Mouse (Mus musculus) hindbrain, embryonic 14.5 days (tissue): ENCODE measurements around the gene Zscan21. TPM values are rescaled to one million over a fixed set of nuclear protein-coding genes. Genes with fewer than 3 reads are reported as not detected.

ENCODE experiments used
- ATAC-seq: fragments of 200-750 bp; cut with Nextera tagmentation; 2 replicates; pipeline ENCODE4 v1.8.0; 2017; ENCODE audit warnings: moderate number of reproducible peaks, mild to moderate bottlenecking, moderate TSS enrichment, moderate library complexity; ENCODE audit not compliant: low FRiP score
- DNase-seq: peaks from one replicate; pipeline ENCODE4 v3.0.0-alpha.2; 2015; ENCODE audit warnings: low spot score
- H3K27ac ChIP-seq: fragments of 300-500 bp; sonication (generic); 2 replicates; pipeline ENCODE4 v1.5.1; 2014; ENCODE audit warnings: mild to moderate bottlenecking, moderate library complexity
- H3K27me3 ChIP-seq: fragments of 300-500 bp; sonication (generic); 2 replicates; pipeline ENCODE4 v1.6.1; 2014; ENCODE audit warnings: mild to moderate bottlenecking, low read length, mixed read lengths; ENCODE audit not compliant: control insufficient read depth, insufficient read depth
- H3K36me3 ChIP-seq: fragments of 300-500 bp; sonication (generic); replicated peaks from 2 replicates; pipeline ENCODE4 v1.6.1; 2014; ENCODE audit not compliant: control insufficient read depth, insufficient read depth
- H3K4me1 ChIP-seq: fragments of 300-500 bp; sonication (generic); replicated peaks from 2 replicates; pipeline ENCODE4 v1.6.1; 2014; ENCODE audit warnings: antibody characterized with exemption, low read length, mixed read lengths; ENCODE audit not compliant: control insufficient read depth, insufficient read depth
- H3K4me2 ChIP-seq: fragments of 300-500 bp; sonication (generic); replicated peaks from 2 replicates; pipeline ENCODE4 v1.6.1; 2014; ENCODE audit warnings: mild to moderate bottlenecking, moderate library complexity
- H3K4me3 ChIP-seq: fragments of 300-500 bp; sonication (generic); replicated peaks from 2 replicates; pipeline ENCODE4 v1.5.1; 2014; ENCODE audit warnings: mild to moderate bottlenecking, low read length
- H3K9ac ChIP-seq: fragments of 300-500 bp; sonication (generic); 2 replicates; pipeline ENCODE4 v1.6.1; 2014
- H3K9me3 ChIP-seq: fragments of 300-500 bp; sonication (generic); 2 replicates; pipeline ENCODE4 v1.6.1; 2016; ENCODE audit warnings: low read length; ENCODE audit not compliant: control insufficient read depth
- WGBS: fragments of 180-500 bp; shearing (Covaris S2); extraction: QIAGEN DNeasy Blood & Tissue Kit; methylation state at CpG from one replicate; pipeline ENCODE4 v1.1.7; 2014; 5-methylcytosine and 5-hydroxymethylcytosine counted together
- polyA plus RNA-seq: library from polyadenylated mRNA; unstranded; fragments of >200 nt; fragmentation: Nextera tagmentation; extraction: Ambion mirVana; gene quantifications from 2 replicates; pipeline ENCODE4 v1.2.1, GENCODE M21; 2014

The Zscan21 gene
- polyA plus RNA-seq, result 84.0 and 88.2 TPM in 2 replicates

- H3K4me1 ChIP-seq, result peaks cover 19% of the 10 kb centered on the region
- H3K4me3 ChIP-seq, result peak within 1 kb of the TSS; percentile 67
- ATAC-seq, result peak; percentile 97
- H3K36me3 ChIP-seq, result peaks cover 21% of the 10 kb centered on the region
- H3K27me3 ChIP-seq, result no peaks in the 10 kb centered on the region
- H3K9ac ChIP-seq, result peak within 1 kb of the TSS; percentile 86
- 8% methylated on average over 38 of the region's 38 CpGs for WGBS
- H3K9me3 ChIP-seq, result no peaks in the 10 kb centered on the region
- H3K4me2 ChIP-seq, result peak within 1 kb of the TSS; percentile 80
- DNase-seq, result peak; percentile 93
- peak within 1 kb of the TSS; percentile 95 for H3K27ac ChIP-seq
Observed at GRCm38 (mm10) chr5:138116255-138117198, at the start of gene Zscan21. TSS of gene Zscan21 (plus strand) at chr5:138116903.

- Histone ChIP-seq H3K4me1 (no peaks in the 10 kb centered on the region), H3K4me2 (no peak overlapping the region), H3K27ac (no peak overlapping the region), H3K9me3 (no peaks in the 10 kb centered on the region), H3K4me3 (no peak overlapping the region), H3K27me3 (no peaks in the 10 kb centered on the region), H3K9ac (no peak overlapping the region), H3K36me3 (no peaks in the 10 kb centered on the region)
- WGBS, result 83% methylated on average over 4 of the region's 4 CpGs
- no peak for DNase-seq
- ATAC-seq, result no peak
Observed at GRCm38 (mm10) chr5:138073803-138074202, 42.9 kb upstream of the Zscan21 start.

DNA sequence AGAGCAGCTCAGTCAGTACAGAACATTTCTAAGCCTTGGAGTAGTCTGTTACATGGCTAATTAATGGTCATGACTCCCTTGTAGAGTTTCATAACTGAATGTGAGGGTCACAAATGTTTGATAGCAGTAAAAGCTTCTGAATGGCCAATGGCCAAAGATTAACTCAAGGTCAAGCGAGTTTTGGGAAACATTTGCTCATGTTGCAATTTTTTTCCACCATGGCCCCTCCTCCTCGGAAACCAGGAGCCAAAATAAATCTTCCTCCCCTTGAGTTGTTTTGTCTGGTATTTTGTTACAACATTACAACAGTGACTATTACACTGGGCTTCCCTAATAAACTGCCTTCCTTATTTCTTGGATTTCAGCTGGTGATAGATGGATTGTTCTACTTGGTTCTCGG lies 41.0 kb upstream of the Zscan21 start:
- WGBS, result 77% methylated on average over 3 of the region's 3 CpGs
- no peak for DNase-seq
- Histone ChIP-seq H3K36me3 (no peaks in the 10 kb centered on the region), H3K9me3 (no peaks in the 10 kb centered on the region), H3K9ac (no peak overlapping the region), H3K27ac (no peak overlapping the region), H3K4me1 (no peaks in the 10 kb centered on the region), H3K27me3 (no peaks in the 10 kb centered on the region), H3K4me3 (no peak overlapping the region), H3K4me2 (no peak overlapping the region)
- no peak for ATAC-seq

GRCm38 (mm10) chr5:138076148-138076547 lies 40.6 kb upstream of the Zscan21 start:
- ATAC-seq (no peak), DNase-seq (no peak)
- Histone ChIP-seq H3K4me1 (no peaks in the 10 kb centered on the region), H3K27me3 (no peaks in the 10 kb centered on the region), H3K9me3 (no peaks in the 10 kb centered on the region), H3K9ac (no peak overlapping the region), H3K4me2 (no peak overlapping the region), H3K27ac (no peak overlapping the region), H3K36me3 (no peaks in the 10 kb centered on the region), H3K4me3 (no peak overlapping the region)
- 58% methylated on average over 2 of the region's 2 CpGs for WGBS

GRCm38 (mm10) chr5:138080456-138080855 lies 36.2 kb upstream of the Zscan21 start:
- no peak for DNase-seq

GRCm38 (mm10) chr5:138081446-138081845 lies 35.3 kb upstream of the Zscan21 start:
- Histone ChIP-seq H3K36me3 (no peaks in the 10 kb centered on the region), H3K4me3 (no peak overlapping the region), H3K27me3 (no peaks in the 10 kb centered on the region), H3K27ac (no peak overlapping the region), H3K9me3 (no peaks in the 10 kb centered on the region), H3K4me2 (no peak overlapping the region), H3K9ac (no peak overlapping the region), H3K4me1 (peaks cover 10% of the 10 kb centered on the region)
- DNase-seq (no peak), ATAC-seq (no peak)
- WGBS, result 83% methylated on average over 9 of the region's 9 CpGs

More at GRCm38 (mm10) chr5:138080456-138080855, 36.2 kb upstream of the Zscan21 start:
- no peak overlapping the region for H3K4me3 ChIP-seq
- H3K36me3 ChIP-seq, result no peaks in the 10 kb centered on the region
- H3K4me2 ChIP-seq, result no peak overlapping the region
- no peak for ATAC-seq
- 94% methylated on average over 5 of the region's 5 CpGs for WGBS
- no peaks in the 10 kb centered on the region for H3K27me3 ChIP-seq
- 0 out of 2 replicates have a peak, but pooled peaks cover 3% of the 10 kb centered on the region for H3K4me1 ChIP-seq
- H3K9ac ChIP-seq, result no peak overlapping the region
- H3K27ac ChIP-seq, result no peak overlapping the region
- no peaks in the 10 kb centered on the region for H3K9me3 ChIP-seq

DNA sequence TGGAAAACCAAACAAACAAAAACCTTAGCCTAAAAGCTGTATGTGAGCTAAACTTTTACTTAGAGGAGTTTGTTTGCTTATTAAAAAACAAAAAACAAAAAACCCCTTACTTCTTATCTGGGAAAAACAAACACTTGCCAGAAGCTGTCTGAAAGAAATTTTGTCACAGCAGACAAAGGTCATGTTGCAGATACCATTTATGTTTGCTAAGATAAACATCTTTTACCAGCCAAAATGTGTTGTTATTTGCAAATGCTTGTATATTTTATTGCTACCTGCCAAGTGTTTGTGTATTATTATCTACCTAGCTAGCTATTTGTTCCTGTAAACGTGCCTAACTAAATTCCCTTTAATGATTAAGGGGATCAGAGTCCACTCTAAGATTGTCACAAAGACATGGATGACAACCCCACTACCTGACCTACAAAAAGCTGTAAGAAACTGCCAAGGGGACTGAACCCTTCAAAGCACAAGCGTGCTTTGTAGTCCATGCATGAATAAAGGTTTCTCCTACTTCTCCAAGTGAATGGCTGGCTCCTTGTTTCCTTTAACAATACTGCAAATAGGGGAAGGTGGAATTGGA lies 33.3 kb upstream of the Zscan21 start:
- no peaks in the 10 kb centered on the region for H3K27me3 ChIP-seq
- H3K4me2 ChIP-seq, result no peak overlapping the region
- H3K9ac ChIP-seq, result no peak overlapping the region
- peaks cover 26% of the 10 kb centered on the region for H3K4me1 ChIP-seq
- no peak overlapping the region for H3K4me3 ChIP-seq
- 73% methylated on average over 2 of the region's 2 CpGs for WGBS
- no peak overlapping the region for H3K27ac ChIP-seq
- DNase-seq (no peak), ATAC-seq (no peak)
- no peaks in the 10 kb centered on the region for H3K9me3 ChIP-seq
- H3K36me3 ChIP-seq, result peaks cover 13% of the 10 kb centered on the region

DNA sequence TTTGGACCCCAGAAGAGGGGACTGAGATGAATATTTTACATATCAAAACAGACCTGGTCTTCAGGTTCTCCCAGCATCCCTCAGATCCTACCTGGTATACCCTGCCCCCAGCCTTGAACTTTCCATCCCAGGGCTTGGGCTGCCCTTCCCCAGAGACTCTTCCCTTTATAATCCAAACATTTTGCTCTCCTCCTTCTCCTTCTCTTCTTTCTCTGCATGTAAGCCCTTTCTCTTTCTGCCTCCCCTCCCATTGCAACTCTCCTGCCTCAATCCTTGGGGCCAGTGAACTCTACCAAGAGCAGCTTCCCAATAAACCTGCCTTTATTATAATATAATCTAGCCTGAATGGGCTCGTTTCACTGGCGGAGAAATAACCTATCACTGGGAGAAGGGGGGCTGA lies 32.8 kb upstream of the Zscan21 start:
- 97% methylated on average over 2 of the region's 2 CpGs for whole genome bisulfite sequencing
- DNase-seq (no peak), ATAC-seq (no peak)
- H3K27ac ChIP-seq, result no peak overlapping the region
- H3K9ac ChIP-seq, result no peak overlapping the region
- no peaks in the 10 kb centered on the region for H3K9me3 ChIP-seq
- no peak overlapping the region for H3K4me2 ChIP-seq
- no peaks in the 10 kb centered on the region for H3K27me3 ChIP-seq
- peaks cover 26% of the 10 kb centered on the region for H3K4me1 ChIP-seq
- H3K36me3 ChIP-seq, result peaks cover 14% of the 10 kb centered on the region
- no peak overlapping the region for H3K4me3 ChIP-seq

GRCm38 (mm10) chr5:138084507-138084906 lies 32.2 kb upstream of the Zscan21 start:
- Histone ChIP-seq H3K4me1 (peaks cover 26% of the 10 kb centered on the region), H3K27me3 (no peaks in the 10 kb centered on the region), H3K9ac (peak overlapping the region; percentile 95), H3K36me3 (peaks cover 19% of the 10 kb centered on the region), H3K9me3 (no peaks in the 10 kb centered on the region), H3K27ac (no peak overlapping the region), H3K4me2 (peak overlapping the region; percentile 50), H3K4me3 (peak overlapping the region; percentile 70)
- no peak for DNase-seq
- WGBS, result 69% methylated on average over 2 of the region's 2 CpGs
- ATAC-seq, result no peak
